Mouse (Mus musculus): Measurements from ENCODE around the gene Csrnp1.

- TF ChIP-seq CTCF (IDR thresholded peaks at IDR 0.05) = no peak
- no peak for TF ChIP-seq POLR2A (IDR thresholded peaks at IDR 0.05; ENCODE audit: insufficient read depth, low read depth, low read length)
- TF ChIP-seq EP300 (IDR thresholded peaks at IDR 0.05; ENCODE audit: insufficient read depth, low read depth, low read length) = no peak
These were observed 44.8 kb downstream of the Csrnp1 start for GRCm38 (mm10) chr9:119939646-119940045.
